Mouse (Mus musculus) brain, embryonic 14.5 days (tissue): ENCODE data around the gene Galr2. TPM values are rescaled to one million over a fixed set of nuclear protein-coding genes. Genes with fewer than 3 reads are reported as not detected.

Experiments
- DNase-seq: peaks from one replicate; pipeline ENCODE4 v3.0.0-alpha.2; 2011; ENCODE audit warnings: low read depth
- CTCF ChIP-seq: fragments of 200-500 bp; IDR thresholded peaks from 2 replicates; pipeline ENCODE4 v1.5.1; 2012; ENCODE audit warnings: inconsistent platforms, mild to moderate bottlenecking, moderate library complexity, borderline replicate concordance; ENCODE audit not compliant: insufficient read depth, insufficient read length; ENCODE audit errors: extremely low read depth
- POLR2A ChIP-seq: fragments of 200-500 bp; IDR thresholded peaks from 2 replicates; pipeline ENCODE4 v1.6.1; 2012; ENCODE audit warnings: mild to moderate bottlenecking, inconsistent platforms, borderline replicate concordance; ENCODE audit not compliant: poor library complexity, insufficient read depth, insufficient read length, severe bottlenecking; ENCODE audit errors: extremely low read depth
- polyA plus RNA-seq: library from polyadenylated mRNA; depleted of rRNA; stranded (reverse); fragments of >200 nt; gene quantifications from 2 replicates; pipeline ENCODE4 v1.2.3, GENCODE M21; 2012

Gene Galr2
- polyA plus RNA-seq, 1 experiment = 0.37 TPM

DNA sequence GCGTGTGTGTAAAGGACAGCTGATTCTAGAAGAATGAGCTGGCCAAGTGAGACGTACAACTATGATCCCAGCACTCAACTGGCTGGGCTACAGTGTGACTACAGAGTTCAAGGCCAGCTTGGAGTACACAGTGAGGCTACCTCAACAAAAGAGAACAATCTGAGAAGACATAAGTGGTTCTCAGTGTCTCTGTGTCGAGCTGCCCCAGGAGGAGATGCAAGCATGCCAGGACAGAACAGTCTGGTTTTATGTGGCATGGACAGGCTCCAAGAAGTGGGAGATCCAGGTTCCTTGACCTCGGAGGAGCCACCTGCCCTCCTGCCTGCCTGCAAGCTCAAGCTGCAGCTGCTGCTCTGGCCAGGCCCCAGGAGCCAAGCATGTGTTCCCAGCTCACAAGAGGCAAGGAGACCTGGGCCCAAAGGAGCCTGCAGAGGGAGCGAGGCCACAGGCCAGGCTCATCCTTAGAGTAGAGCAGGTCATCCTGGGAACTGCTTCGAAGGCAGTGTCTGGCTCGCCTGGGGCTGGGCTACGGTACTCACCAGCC lies 15.5 kb downstream of the Galr2 start:
- DNase-seq = no peak
- TF ChIP-seq CTCF = no peak
- TF ChIP-seq POLR2A = no peak

DNA sequence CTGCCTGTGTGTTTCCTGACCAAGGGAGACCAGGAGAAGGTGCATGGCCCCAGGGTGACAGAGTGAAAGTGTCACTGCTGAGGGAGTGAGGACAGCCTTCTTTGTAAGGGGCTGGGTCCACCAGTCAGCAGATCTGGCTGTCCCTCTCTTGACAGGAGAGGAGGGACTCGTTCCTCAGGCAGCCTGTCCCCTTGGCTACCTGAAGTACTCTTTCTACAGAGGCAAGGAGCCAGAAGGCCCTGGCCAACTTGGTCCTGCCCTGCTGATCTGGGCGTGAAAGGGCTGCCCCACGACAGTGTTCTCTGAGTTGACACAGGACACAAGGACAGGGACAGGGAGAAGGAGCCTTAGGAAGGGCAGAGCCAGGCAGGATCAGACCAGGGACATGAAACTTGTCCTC lies 16.3 kb downstream of the Galr2 start:
- no peak for DNase-seq
- TF ChIP-seq POLR2A (no peak), CTCF (no peak)

DNA sequence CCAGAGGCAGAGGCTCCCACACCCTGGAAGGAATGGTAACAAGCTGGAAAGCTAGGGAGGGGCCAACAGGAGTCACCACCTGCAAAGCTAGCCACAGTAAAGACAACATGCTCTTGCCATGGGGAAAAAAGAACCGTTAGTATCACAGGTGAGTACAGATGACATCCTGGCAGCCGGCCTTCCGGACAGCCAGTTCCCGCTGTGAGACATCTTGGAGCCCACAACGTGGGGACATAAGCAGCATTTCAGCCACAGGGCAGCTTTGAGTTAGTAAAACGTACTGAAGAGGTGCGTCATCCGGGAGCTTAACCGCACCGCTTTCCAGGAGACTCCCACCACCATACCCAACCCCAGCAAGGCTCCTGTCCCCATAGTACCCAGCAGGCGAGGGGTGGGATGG lies 17.5 kb downstream of the Galr2 start:
- no peak for DNase-seq
- TF ChIP-seq CTCF (no peak), POLR2A (no peak)

DNA sequence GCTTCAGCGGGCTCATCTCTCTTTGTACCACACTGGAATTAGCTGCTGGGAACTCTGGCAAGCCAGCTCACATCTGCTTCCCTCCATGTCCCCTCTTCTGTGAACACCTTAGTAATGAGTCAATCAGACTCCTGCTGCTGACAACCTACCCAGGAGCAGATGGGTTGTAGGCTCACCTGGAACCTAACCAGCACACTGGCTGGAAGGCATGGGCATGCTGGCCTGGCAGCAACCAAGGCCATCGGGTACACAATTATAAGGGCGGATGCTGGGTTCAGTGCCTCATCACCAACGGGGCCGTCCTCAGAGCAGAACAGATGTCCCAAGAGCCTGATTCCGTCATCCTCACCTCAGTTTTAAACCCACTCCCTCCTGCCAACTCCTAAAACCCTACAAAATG lies 17.9 kb downstream of the Galr2 start:
- no peak for DNase-seq

DNA sequence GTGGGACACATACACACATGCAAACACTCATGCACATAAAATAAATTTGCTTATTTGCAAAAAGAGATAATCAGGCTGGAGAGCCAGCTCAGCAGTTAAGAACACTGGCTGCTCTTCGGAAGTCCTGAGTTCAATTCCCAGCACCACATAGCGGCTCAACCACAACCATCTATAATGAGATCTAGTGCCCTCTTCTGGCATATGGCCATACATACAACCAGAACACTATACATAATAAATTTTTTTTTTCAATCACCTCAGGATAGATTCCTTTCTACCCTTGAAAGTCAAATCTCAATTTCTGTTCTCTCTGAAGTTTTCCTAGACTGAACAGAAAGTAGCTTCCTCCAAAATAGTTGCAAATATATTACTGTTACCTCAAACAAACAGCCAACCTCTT lies 24.7 kb downstream of the Galr2 start:
- TF ChIP-seq POLR2A (no peak), CTCF (no peak)
- DNase-seq = no peak

More for the DNA sequence above, 17.9 kb downstream of the Galr2 start:
- TF ChIP-seq POLR2A (no peak), CTCF (no peak)

DNA sequence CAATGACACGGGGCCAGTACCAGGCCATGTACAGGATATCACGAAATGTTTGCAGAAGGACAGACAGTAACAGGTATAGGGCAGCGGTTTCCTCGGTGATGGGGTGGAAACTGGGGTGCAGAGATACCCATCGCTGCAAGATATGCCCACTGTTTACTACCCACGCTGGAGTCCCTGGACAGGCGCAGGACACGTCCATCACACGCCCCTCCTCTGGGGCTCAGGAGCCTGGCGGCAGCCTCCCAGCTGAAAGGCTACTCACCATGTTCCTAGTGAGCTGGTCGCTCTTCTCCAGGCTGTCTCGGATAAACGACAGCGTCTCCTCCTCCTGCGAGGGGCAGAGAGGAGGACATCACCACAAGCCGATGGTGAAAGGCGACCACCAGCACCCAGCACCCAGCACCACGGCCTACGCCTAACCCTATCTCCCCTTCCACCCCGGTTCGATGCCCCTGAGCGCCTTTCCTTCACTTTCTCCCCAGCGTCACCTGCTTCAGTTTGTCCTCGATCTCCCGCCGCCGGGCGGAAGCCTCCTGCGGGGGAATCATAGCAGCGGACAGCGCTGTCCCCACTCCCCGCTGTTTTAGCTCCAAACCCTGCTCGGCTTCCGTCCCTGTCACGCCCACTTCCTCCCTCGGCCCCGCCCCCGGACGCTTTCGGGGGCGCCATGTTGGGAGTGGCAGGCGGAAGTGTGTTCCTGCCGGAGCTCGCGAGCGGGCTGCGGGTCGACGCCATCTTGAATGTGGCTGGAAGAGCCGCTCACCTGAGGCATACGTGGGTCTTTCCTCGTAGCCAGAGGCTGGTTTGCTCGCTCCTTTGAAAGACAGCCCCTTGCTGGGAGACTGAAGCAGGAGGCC lies 25.6 kb downstream of the Galr2 start:
- TF ChIP-seq POLR2A = peak; percentile 40; the same call in 1 of the 2 replicates
- no peak for TF ChIP-seq CTCF
- peak; percentile 98 for DNase-seq

DNA sequence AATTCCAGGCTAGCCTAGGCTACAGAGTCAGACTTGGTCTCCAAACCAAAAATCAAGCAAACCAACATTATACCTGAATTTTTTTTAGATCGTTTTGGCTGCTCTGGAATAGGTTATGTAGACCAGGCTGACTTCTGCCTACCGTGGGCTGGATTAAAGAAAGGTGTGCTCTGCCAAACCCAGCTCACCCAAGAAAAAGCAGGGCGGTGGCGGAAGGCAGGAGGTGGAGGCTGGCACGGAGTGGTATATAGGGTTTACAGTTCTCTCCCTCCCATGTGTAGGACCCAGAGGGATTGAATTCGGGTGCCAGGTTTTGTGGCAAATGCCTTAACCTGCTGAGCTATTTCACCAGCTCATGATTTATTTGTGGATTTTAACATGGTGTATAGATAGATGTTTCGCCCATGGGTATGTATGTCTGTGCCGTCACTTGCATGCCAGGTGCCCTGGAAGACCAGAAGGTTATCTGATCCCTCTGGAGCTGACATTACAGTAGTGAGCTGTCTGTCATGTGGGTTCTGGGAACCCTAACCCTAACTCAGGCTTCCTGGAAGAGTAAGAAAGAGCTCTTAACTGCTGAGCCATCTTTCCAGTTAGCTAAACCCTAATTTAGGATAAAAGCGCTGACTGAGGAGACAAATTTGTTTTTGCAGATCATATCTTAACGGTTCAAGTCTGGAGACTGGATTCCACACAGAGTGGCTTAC lies 26.4 kb downstream of the Galr2 start, which contains the start of gene Exoc7:
TSS of gene Exoc7 (minus strand) at position 215 of the 707 bp plus-strand sequence.
- no peak for DNase-seq

DNA sequence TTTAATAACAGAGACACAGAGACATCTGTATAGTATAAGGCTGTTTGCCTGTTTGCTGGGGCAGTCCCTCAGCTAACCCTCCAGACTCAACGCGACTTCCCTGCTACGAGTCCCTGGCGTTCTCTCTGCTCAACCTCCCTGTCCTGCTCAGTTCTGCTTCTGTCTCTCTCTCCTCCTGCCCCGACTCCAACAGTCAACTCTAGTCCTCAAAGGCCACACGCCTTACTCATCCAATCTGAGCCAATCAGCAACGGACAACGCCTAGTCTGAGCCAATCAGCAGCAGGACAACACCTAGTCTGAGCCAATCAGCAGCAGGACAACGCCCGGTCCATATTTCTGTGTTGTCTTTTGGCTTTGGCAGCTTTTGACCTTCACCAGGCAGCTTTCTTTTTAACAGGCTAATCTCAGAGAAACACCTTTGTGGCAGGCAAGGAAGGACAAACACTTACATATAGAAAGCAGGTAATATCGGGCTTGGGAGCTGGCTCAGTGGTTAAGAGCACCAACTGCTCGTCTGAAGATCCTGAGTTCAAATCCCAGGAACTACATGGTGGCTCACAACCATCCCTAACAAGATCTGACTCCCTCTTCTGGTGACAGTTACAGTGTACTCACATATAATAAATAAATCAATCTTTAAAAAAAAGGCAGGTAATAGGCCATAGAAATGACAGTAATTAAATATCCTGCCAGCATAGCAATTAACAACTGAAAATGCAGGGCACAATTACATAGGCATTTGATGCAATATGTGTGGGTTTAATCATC lies 27.2 kb downstream of the Galr2 start:
- TF ChIP-seq POLR2A = no peak
- TF ChIP-seq CTCF = no peak
- no peak for DNase-seq

More for the DNA sequence above, 26.4 kb downstream of the Galr2 start, which contains the start of gene Exoc7:
- TF ChIP-seq POLR2A = no peak
- TF ChIP-seq CTCF = no peak

DNA sequence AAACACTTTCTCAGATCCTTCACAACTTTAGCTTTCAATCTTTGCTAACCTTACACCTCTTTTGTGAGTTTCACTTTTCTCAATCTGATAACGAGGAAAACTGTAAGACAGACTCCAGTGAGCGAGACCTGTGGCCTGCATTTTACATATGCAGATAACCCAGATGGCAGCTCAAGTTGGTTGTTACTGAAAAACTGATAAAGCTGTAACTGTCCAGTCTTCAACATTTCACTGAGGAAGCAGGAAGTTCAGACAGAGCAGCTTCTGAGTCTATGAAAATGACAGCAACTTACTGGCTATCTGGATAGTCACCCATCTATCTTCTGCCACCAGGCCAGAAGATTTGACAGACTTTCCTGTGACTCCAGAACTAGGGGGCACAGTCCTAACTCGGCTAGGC lies 28.9 kb downstream of the Galr2 start:
- TF ChIP-seq POLR2A (no peak), CTCF (no peak)
- no peak for DNase-seq

DNA sequence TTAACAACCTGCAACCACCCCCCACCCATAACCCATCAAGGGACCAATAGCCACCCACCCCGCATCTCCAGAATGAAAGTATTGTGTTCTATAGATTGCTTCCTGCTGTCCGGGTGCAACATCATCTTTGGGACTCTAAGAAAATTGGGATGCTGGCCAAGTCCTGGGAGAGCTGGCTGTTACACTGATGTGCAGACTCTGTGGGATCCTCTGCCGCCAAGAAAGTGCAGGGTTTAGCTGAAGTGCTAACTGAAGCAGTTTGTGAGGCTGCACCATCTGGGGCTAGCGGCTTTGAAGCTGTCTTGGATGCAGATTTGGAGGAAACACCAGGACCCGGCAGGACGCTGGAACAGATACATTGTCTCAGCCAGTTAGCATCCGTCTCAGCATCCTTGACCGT lies 30.4 kb downstream of the Galr2 start:
- DNase-seq = peak; percentile 78

DNA sequence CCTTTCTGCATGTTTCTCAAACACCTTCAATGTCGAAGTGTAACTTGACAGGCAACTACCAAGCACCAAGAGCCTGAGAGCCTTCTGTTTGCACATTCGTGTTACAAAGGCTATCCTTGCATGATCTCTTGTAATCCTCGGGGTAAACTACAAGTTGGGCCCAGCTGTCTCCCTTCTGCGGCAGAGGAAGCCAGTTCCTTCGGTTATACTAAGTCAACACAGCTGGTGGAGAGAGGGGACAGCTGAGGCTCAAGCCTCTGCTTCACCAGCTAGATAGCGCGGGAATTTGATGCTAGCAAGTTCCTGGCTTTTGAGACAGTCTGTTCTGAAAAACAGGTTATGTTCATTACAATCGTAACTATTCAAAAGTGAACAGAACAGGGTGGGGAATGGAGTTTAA lies 31.6 kb downstream of the Galr2 start:
- DNase-seq = peak; percentile 38
- TF ChIP-seq CTCF = no peak
- no peak for TF ChIP-seq POLR2A

More for the DNA sequence above, 30.4 kb downstream of the Galr2 start:
- no peak for TF ChIP-seq CTCF
- TF ChIP-seq POLR2A = no peak
